Mouse (Mus musculus) heart, embryonic 10.5 days (tissue): ENCODE results near the gene Ntrk2. TPM values are rescaled to one million over a fixed set of nuclear protein-coding genes. Genes with fewer than 3 reads are reported as not detected.

Source experiments
- DNase-seq: peaks from one replicate; pipeline ENCODE4 v3.0.0-alpha.2; 2017; ENCODE audit warnings: low spot score
- H3K27ac ChIP-seq: fragments of 300-500 bp; sonication (generic); 2 replicates; pipeline ENCODE4 v1.5.1; 2016; ENCODE audit warnings: mild to moderate bottlenecking
- H3K27me3 ChIP-seq: fragments of 300-500 bp; sonication (generic); 2 replicates; pipeline ENCODE4 v1.6.1; 2016; ENCODE audit warnings: mild to moderate bottlenecking; ENCODE audit not compliant: poor library complexity, insufficient read depth, severe bottlenecking
- H3K36me3 ChIP-seq: fragments of 300-500 bp; sonication (generic); 2 replicates; pipeline ENCODE4 v1.6.1; 2016; ENCODE audit warnings: mild to moderate bottlenecking, moderate library complexity
- H3K4me1 ChIP-seq: fragments of 300-500 bp; sonication (generic); 2 replicates; pipeline ENCODE4 v1.6.1; 2016; ENCODE audit warnings: mild to moderate bottlenecking
- H3K4me3 ChIP-seq: fragments of 300-500 bp; sonication (generic); 2 replicates; pipeline ENCODE4 v1.5.1; 2016; ENCODE audit warnings: mild to moderate bottlenecking, moderate library complexity
- H3K9me3 ChIP-seq: fragments of 300-500 bp; sonication (generic); 2 replicates; pipeline ENCODE4 v1.6.1; 2016; ENCODE audit warnings: mild to moderate bottlenecking, moderate library complexity
- WGBS: fragments of 180-500 bp; shearing (Covaris S2); methylation state at CpG from one replicate; pipeline ENCODE4 v1.1.7; 2016; 5-methylcytosine and 5-hydroxymethylcytosine counted together
- polyA plus RNA-seq: library from polyadenylated mRNA; unstranded; fragments of >200 nt; fragmentation: Nextera tagmentation; extraction: Ambion mirVana; gene quantifications from 2 replicates; pipeline ENCODE4 v1.2.1, GENCODE M21; 2016

The Ntrk2 gene
- polyA plus RNA-seq, 1 experiment from 2014 or later: 5.6 TPM

DNA sequence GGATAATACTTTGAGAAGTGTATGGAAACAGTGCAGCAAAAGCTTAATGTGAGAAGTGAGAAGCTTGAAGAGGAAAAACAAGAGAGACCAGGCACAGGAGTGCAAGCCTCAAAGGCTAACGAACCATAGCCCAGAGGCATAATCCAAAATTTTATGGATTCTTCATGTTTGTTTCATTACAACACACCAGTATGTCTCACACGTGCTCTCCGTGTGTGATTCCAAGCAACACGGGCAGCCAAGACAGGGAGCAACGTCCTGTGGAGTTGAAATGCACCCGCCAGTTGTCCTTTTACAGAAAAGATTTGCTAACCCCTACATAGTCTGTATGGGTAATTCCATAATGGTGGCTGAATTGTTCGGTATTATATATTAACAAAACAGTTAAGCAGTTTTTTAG is 113.9 kb downstream of the Ntrk2 start:
- no peak for DNase-seq
- H3K4me1 ChIP-seq: no peaks in the 10 kb centered on the region
- H3K36me3 ChIP-seq: no peaks in the 10 kb centered on the region
- no peak overlapping the region for H3K4me3 ChIP-seq
- no peaks in the 10 kb centered on the region for H3K27me3 ChIP-seq
- WGBS: 86% methylated on average over 7 of the region's 7 CpGs
- no peaks in the 10 kb centered on the region for H3K9me3 ChIP-seq
- H3K27ac ChIP-seq: no peak overlapping the region

DNA sequence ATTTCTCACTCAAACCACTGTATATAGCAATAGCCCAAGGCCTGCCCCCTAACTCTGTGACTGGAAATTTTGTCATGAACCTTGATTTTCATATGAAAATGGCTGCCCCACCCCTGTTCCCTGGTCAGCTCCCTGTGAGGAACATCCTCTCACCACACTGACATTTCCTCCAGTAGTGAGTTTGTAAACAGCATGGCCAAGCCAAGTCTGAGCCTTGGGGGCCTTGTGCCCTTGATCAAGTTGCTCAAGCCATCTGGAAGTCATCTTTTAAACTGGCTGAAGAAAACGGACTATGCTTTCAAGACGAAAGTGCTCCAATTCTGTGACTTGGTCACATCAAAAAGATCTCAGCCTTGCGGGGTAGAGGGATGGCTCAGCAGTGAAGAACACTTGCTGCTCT is 114.9 kb downstream of the Ntrk2 start:
- no peak overlapping the region for H3K27ac ChIP-seq
- H3K36me3 ChIP-seq: no peaks in the 10 kb centered on the region
- no peak overlapping the region for H3K4me3 ChIP-seq
- WGBS: 87% methylated on average over 3 of the region's 3 CpGs
- no peaks in the 10 kb centered on the region for H3K27me3 ChIP-seq
- no peak for DNase-seq
- no peaks in the 10 kb centered on the region for H3K4me1 ChIP-seq
- H3K9me3 ChIP-seq: no peaks in the 10 kb centered on the region

DNA sequence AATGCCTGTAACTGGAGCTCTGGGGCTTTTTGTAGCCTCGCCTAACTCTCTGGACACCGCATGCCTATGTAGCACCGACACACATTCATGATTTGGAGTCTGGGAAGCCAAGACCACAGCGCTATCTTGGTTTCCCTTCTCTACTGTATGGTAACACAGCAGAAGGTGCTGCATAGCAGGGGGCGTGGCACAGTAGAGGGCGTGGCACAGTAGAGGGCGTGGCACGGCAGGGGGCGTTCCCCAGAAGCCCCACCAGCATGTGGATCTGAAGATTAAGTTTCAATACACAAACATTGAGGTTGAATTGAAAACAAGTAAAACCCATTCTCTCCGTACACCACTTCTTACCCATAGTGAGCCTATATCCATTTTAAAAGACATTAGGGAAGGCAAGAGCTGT is 115.3 kb downstream of the Ntrk2 start:
- DNase-seq: no peak
- Histone ChIP-seq H3K4me1 (no peaks in the 10 kb centered on the region), H3K36me3 (no peaks in the 10 kb centered on the region), H3K9me3 (no peaks in the 10 kb centered on the region), H3K27ac (no peak overlapping the region), H3K27me3 (no peaks in the 10 kb centered on the region), H3K4me3 (no peak overlapping the region)
- 80% methylated on average over 10 of the region's 10 CpGs for WGBS

DNA sequence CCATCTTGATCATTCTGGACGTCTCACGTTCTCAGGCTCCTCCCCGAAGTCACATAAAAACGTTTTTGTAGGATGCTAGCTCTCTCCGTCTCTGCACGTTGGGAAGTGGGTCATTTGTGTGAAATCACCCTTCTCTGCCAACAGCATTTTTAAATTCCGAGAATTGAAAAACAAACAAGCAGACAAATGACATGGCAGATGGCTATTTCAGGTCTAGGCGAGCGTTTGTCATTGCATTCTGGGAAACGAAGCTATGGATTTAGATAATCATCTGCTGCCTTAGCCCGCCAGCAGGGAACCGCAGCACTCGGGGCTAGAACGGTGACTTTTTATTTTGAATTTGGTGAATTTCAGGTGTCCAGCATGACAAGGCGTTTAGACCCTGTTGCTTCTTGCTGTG is 115.8 kb downstream of the Ntrk2 start:
- Histone ChIP-seq H3K4me3 (no peak overlapping the region), H3K27ac (no peak overlapping the region), H3K4me1 (no peaks in the 10 kb centered on the region), H3K9me3 (no peaks in the 10 kb centered on the region), H3K36me3 (no peaks in the 10 kb centered on the region), H3K27me3 (no peaks in the 10 kb centered on the region)
- DNase-seq: no peak
- 85% methylated on average over 15 of the region's 15 CpGs for WGBS

DNA sequence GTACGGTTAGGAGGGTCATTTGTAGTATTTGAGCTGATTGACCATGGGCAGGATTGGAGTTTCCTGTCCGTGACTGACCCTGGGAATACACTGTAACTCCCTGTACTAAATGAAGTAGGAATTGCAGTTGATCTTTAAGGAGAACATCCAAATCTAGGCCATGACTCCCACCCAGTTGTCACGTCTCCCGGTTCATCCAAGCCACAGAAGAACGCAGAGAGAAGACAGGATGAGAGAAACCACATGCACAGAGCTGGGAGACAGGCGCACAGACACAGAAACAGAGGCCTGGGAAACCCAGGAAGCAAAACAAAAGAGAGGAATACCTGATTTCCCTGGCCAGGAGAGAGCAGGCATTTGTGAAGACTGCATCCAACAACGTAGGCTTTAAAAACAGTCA is 117.1 kb downstream of the Ntrk2 start:
- no peaks in the 10 kb centered on the region for H3K4me1 ChIP-seq
- no peaks in the 10 kb centered on the region for H3K27me3 ChIP-seq
- 81% methylated on average over 7 of the region's 7 CpGs for WGBS
- H3K4me3 ChIP-seq: no peak overlapping the region
- DNase-seq: no peak
- no peaks in the 10 kb centered on the region for H3K36me3 ChIP-seq
- H3K9me3 ChIP-seq: no peaks in the 10 kb centered on the region
- no peak overlapping the region for H3K27ac ChIP-seq

DNA sequence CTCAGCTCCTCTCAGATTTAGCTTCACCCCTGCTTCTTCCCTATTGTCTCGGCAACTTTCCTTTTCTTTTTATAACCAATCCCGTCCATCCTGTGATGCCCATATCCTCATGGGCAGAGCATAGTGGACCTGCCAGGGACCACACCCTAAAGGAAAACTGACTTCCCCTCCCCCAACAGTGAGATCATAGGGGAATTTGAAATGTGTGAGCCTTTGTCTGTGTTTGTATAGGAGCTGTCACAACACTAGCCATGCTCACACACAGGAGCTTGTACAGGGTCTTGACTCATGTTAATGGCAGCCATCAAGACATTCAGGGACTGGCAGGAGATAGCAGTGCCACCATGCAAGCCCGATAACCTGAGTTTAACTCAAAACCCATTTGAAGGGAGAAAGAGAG is 118.1 kb downstream of the Ntrk2 start:
- Histone ChIP-seq H3K27ac (no peak overlapping the region), H3K4me3 (no peak overlapping the region), H3K36me3 (no peaks in the 10 kb centered on the region), H3K27me3 (no peaks in the 10 kb centered on the region), H3K9me3 (no peaks in the 10 kb centered on the region), H3K4me1 (no peaks in the 10 kb centered on the region)
- 73% methylated on average over 3 of the region's 3 CpGs for WGBS
- no peak for DNase-seq

DNA sequence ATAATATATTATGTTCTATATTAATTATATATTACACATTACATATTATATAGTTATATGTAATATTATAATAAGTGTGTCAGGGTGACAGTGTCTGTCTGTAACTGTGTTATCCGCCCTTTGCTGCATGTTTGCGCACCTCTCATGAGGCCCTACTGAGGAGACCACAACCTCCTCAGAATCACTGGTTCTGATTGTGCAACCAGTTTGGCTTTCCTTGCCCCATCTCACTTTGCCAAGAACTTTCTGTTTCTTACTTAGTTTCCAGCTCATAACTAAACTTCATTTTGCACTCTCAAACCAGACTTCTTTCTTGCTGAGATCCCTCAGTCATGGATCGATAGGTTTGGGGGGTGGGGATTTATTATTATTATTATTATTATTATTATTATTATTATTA is 120.8 kb downstream of the Ntrk2 start:
- no peak overlapping the region for H3K4me3 ChIP-seq
- DNase-seq: no peak
- H3K27ac ChIP-seq: no peak overlapping the region
- no peaks in the 10 kb centered on the region for H3K9me3 ChIP-seq
- WGBS: 94% methylated on average over 3 of the region's 3 CpGs
- no peaks in the 10 kb centered on the region for H3K4me1 ChIP-seq
- no peaks in the 10 kb centered on the region for H3K36me3 ChIP-seq
- H3K27me3 ChIP-seq: no peaks in the 10 kb centered on the region

DNA sequence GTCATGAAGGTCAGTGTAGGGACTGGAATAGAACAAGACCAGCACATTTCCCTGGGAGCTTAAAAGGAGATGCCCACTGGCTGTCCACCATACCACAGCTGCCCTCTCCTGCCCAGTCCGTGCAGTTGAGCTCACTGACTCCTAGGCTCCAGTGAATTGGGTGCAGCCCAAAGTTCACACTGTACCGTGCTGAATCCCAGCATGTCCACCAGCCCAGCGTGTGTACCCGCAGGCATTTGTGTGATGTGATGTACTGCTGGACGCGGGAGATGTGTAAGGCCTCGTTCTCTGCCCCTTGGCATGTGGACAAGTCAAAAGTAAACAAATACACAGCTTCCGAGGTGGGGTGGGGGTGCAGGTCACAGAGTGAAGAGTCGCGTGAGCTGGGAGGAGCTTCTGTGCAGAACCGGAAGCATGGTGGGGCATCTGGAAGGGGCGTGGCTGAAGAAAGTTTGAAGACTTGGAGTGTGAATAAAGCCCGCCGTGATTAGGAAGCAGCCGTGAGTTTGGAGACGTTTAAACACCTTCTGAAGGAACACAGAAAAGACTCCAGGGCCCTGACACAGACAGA is 121.4 kb downstream of the Ntrk2 start:
- H3K27me3 ChIP-seq: no peaks in the 10 kb centered on the region

DNA sequence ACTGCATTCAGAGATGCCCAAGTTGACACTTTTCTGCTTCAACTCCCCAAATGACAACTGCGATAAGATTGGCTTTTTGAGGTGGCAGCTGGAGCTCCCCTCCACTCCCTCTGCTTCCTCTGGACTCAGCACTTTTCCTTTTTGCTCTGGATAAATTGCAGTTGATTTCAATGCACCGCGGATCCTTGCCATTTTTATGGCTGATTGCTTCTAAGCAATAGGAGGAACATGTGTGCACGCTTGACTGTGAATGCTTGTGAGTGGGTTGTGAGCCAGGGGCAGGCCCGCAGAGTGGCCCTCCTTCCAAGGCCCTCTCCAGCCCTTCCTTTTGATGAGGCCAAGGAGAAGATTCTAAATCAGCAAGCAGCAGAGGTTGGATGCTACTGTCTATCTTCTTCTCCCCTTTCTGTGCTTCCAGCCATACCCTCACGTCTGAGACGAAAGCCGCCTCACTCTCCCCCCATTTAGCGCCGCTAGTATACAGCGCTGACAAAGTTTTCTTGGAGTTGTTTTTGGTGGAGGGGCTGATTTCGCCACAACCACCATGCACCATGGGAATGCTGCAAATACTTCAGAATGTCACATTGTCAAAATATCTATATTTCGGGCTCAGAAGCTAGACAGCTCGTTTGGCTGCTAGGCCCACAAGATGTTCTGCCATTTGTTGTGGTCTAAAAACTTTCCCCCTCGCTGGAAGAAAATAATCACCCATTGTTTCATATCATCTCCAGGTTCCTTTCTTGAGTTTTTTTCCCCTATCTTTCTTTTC is 122.5 kb downstream of the Ntrk2 start:
- Histone ChIP-seq H3K9me3 (no peaks in the 10 kb centered on the region), H3K4me3 (no peak overlapping the region), H3K27ac (no peak overlapping the region), H3K4me1 (0 out of 2 replicates have a peak, but pooled peaks cover 5% of the 10 kb centered on the region), H3K36me3 (no peaks in the 10 kb centered on the region), H3K27me3 (no peaks in the 10 kb centered on the region)
- 80% methylated on average over 15 of the region's 15 CpGs for WGBS
- no peak for DNase-seq

More for the DNA sequence above, 121.4 kb downstream of the Ntrk2 start:
- no peak overlapping the region for H3K4me3 ChIP-seq
- no peaks in the 10 kb centered on the region for H3K9me3 ChIP-seq
- WGBS: 74% methylated on average over 16 of the region's 16 CpGs
- no peaks in the 10 kb centered on the region for H3K4me1 ChIP-seq
- H3K36me3 ChIP-seq: no peaks in the 10 kb centered on the region
- DNase-seq: no peak
- no peak overlapping the region for H3K27ac ChIP-seq

DNA sequence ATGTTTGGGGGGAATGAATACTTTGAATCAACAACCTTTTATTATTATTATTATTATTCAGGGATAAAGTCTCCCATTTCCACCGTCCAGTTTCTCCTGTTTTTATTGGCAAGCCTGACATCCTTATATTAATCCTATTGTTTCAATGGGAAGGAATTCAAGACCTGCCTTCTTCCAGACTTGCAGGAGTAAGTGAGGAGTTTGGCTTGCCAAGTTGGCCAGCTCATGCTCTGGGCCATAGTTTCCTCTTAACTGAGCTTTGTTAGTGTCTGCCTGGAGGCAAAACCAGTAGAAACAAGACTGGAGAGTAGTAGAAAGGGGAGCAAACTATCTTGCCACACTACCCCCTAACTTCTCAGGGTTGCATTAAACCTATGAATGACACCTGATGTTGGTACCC is 123.8 kb downstream of the Ntrk2 start:
- H3K4me1 ChIP-seq: 0 out of 2 replicates have a peak, but pooled peaks cover 5% of the 10 kb centered on the region
- no peak overlapping the region for H3K27ac ChIP-seq
- no peaks in the 10 kb centered on the region for H3K9me3 ChIP-seq
- H3K27me3 ChIP-seq: 0 out of 2 replicates have a peak, but pooled peaks cover 3% of the 10 kb centered on the region
- WGBS: 72% methylated on average over 1 of the region's 1 CpGs
- no peak for DNase-seq
- H3K4me3 ChIP-seq: no peak overlapping the region
- H3K36me3 ChIP-seq: no peaks in the 10 kb centered on the region

DNA sequence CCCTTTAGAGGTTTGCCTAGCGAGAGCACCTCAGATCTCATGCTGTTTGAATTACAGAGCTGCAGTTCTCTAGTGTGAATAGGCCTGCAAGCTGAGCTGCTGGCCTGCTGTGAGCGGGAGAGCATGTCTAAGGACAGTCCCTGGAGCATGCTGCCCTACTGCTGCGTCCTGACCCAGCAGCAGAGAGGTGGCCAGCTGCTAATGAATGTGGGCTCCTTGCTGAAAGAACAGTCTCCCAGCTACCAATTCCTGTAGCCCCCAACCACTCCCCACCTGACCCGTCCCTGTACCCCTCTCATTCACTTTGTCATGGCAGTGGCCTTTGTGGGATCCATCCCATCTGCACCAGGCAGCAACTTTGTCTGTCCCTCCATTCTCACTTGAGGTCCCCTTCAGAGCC is 126.8 kb downstream of the Ntrk2 start:
- DNase-seq: no peak
- Histone ChIP-seq H3K36me3 (no peaks in the 10 kb centered on the region), H3K4me3 (no peak overlapping the region), H3K27ac (no peak overlapping the region), H3K27me3 (0 out of 2 replicates have a peak, but pooled peaks cover 8% of the 10 kb centered on the region), H3K4me1 (peaks cover 15% of the 10 kb centered on the region), H3K9me3 (no peaks in the 10 kb centered on the region)
- 45% methylated on average over 4 of the region's 4 CpGs for WGBS

DNA sequence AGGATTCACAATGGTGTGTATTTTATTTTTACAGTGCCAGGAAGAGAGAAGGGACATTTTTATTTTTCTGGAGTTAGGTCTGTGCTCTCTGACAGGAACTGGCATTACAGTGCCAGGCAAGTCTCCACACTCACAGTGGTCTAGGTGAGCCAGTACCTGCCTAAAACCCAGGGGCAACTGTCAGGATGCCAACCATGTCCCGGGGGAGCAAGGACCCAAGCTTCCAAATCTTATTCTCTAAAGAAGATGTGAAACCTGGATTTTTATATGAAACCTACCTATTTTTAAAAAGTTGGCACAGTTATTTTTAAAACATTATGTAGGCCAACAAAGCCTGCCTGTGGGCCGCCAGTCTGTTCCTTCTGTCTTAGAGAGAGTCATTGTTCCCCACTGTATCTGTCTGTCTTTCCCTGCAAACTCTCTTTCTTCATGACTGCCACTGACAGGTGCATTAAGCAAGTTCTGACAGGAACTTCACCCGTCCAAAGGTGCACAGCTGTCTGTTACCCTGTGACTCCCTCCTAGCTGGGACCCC is 128.3 kb downstream of the Ntrk2 start:
- Histone ChIP-seq H3K36me3 (no peaks in the 10 kb centered on the region), H3K27me3 (0 out of 2 replicates have a peak, but pooled peaks cover 8% of the 10 kb centered on the region), H3K27ac (no peak overlapping the region), H3K9me3 (no peaks in the 10 kb centered on the region), H3K4me3 (no peak overlapping the region), H3K4me1 (peaks cover 15% of the 10 kb centered on the region)
- no peak for DNase-seq
- WGBS: 75% methylated on average over 3 of the region's 3 CpGs

DNA sequence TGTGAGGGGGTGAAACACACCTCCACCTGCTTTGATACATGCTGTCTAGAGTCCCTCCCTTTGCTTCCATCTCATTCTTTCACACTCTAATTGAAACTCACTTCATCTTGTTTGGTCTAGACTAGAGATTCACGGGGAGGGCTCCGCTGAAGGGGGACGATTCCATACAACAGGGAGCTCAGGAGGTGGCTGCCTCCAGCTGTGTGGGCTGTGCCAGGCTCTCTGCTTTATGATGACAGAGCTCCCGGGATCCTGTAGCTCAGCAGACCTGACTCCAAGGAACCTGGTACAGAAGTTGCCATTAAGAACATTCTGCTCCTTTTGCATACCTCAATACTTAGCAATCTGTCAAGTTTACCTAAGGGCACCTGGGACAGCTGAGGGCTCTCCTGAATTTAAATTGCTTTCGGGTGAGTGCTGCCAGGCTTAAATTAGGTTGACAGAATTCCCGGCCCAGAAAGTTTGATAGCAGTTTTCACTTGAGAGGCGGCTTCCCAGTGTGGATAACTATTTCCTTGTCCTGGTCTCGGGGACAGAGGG is 129.7 kb downstream of the Ntrk2 start:
- Histone ChIP-seq H3K9me3 (no peaks in the 10 kb centered on the region), H3K27ac (no peak overlapping the region), H3K4me1 (peaks cover 15% of the 10 kb centered on the region), H3K36me3 (no peaks in the 10 kb centered on the region), H3K27me3 (0 out of 2 replicates have a peak, but pooled peaks cover 8% of the 10 kb centered on the region), H3K4me3 (no peak overlapping the region)
- DNase-seq: no peak
- WGBS: 8% methylated on average over 8 of the region's 8 CpGs
